Mouse (Mus musculus) E14TG2a.4 (cell line): ENCODE results near the gene Ak9.

Experiments used
- CTCF ChIP-seq: conservative IDR thresholded peaks from 2 replicates; pipeline ENCODE4 v1.5.1; 2014; ENCODE audit warnings: low read length
- NANOG ChIP-seq: IDR thresholded peaks from 2 replicates; pipeline ENCODE4 v1.6.1; 2014; ENCODE audit warnings: borderline replicate concordance, low read length, mixed read lengths
- POU5F1 ChIP-seq: IDR thresholded peaks from 2 replicates; pipeline ENCODE4 v1.6.1; 2014; ENCODE audit warnings: low read length, borderline replicate concordance

DNA sequence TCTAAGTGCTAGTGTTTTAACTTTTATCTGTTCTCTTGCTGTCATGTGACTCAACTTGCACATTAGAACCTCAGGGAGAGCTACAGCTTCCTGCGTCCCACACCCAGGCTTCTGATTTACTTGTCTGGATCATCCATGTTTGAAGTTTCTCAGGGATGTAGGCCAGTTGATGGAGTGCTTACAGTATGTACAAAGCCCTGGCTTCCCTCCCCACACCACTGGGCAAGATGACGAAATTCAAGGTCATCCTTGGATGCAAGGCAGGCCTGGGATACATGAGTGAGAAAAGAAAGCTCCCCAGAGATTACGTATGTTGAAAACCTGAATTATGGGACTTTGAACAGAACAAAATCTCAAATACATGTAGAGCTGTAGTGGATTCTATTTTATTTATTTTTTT lies 149.0 kb downstream of the Ak9 start:
- TF ChIP-seq CTCF = no peak
- TF ChIP-seq NANOG = no peak
- TF ChIP-seq POU5F1 = no peak
